Mouse (Mus musculus) neural tube, embryonic 11.5 days (tissue): ENCODE data around the gene Tnfrsf22. TPM values are rescaled to one million over a fixed set of nuclear protein-coding genes. Genes with fewer than 3 reads are reported as not detected.

Experiments used
- ATAC-seq: fragments of 200-750 bp; cut with Nextera tagmentation; 2 replicates; pipeline ENCODE4 v1.8.0; 2017; ENCODE audit warnings: moderate number of reproducible peaks, mild to moderate bottlenecking, moderate TSS enrichment, moderate library complexity; ENCODE audit not compliant: insufficient read depth, low FRiP score, low TSS enrichment
- DNase-seq: peaks from one replicate; pipeline ENCODE4 v3.0.0-alpha.2; 2015; ENCODE audit warnings: low spot score
- H3K27ac ChIP-seq: fragments of 300-500 bp; sonication (generic); 2 replicates; pipeline ENCODE4 v1.5.1; 2014; ENCODE audit warnings: low read depth, mild to moderate bottlenecking, low read length
- H3K27me3 ChIP-seq: fragments of 300-500 bp; sonication (generic); 2 replicates; pipeline ENCODE4 v1.6.1; 2014; ENCODE audit warnings: mild to moderate bottlenecking, low read length, mixed read lengths; ENCODE audit not compliant: control insufficient read depth, insufficient read depth
- H3K36me3 ChIP-seq: fragments of 300-500 bp; sonication (generic); 2 replicates; pipeline ENCODE4 v1.6.1; 2014; ENCODE audit warnings: mild to moderate bottlenecking, low read length, moderate library complexity, mixed read lengths; ENCODE audit not compliant: control insufficient read depth, insufficient read depth
- H3K4me1 ChIP-seq: fragments of 300-500 bp; sonication (generic); 2 replicates; pipeline ENCODE4 v1.6.1; 2014; ENCODE audit warnings: low read length, mixed read lengths; ENCODE audit not compliant: control insufficient read depth, insufficient read depth
- H3K4me2 ChIP-seq: fragments of 300-500 bp; sonication (generic); 2 replicates; pipeline ENCODE4 v1.6.1; 2014; ENCODE audit warnings: low read depth, mild to moderate bottlenecking, moderate library complexity
- H3K4me3 ChIP-seq: fragments of 300-500 bp; sonication (generic); 2 replicates; pipeline ENCODE4 v1.5.1; 2014; ENCODE audit warnings: low read depth, low read length
- H3K9ac ChIP-seq: fragments of 300-500 bp; sonication (generic); 2 replicates; pipeline ENCODE4 v1.6.1; 2014; ENCODE audit warnings: mild to moderate bottlenecking, low read length
- H3K9me3 ChIP-seq: fragments of 300-500 bp; sonication (generic); 2 replicates; pipeline ENCODE4 v1.6.1; 2016; ENCODE audit warnings: low read length; ENCODE audit not compliant: control insufficient read depth
- WGBS: fragments of 180-500 bp; shearing (Covaris S2); extraction: QIAGEN DNeasy Blood & Tissue Kit; methylation state at CpG from one replicate; pipeline ENCODE4 v1.1.7; 2014; 5-methylcytosine and 5-hydroxymethylcytosine counted together
- polyA plus RNA-seq: library from polyadenylated mRNA; unstranded; fragments of >200 nt; fragmentation: Nextera tagmentation; extraction: Ambion mirVana; gene quantifications from 2 replicates; pipeline ENCODE4 v1.2.1, GENCODE M21; 2014

Gene Tnfrsf22
- polyA plus RNA-seq, 1 experiment from 2014 or later: 9.0 TPM

DNA sequence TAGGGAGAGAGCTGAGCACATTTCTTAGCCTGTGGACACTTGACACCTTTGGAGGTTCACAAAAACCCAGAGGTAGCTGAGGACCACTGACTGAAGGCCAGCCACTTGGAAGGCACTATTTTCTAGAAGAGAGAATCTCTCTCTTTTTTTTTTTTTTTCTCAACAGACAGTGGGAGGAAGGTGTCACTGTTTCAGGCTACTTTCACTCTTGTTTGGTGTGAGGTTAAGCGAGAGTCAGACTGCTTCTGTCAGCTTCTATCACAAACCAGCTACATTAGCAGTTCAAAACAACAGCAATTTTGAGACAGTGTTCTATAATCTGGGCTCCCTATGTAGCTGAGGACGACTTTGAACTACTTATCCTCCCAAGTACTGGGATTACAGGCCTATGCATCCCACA lies 23.3 kb downstream of the Tnfrsf22 start:
- Histone ChIP-seq H3K27ac (no peak overlapping the region), H3K36me3 (no peaks in the 10 kb centered on the region), H3K4me2 (no peak overlapping the region), H3K4me1 (no peaks in the 10 kb centered on the region), H3K4me3 (no peak overlapping the region), H3K9me3 (no peaks in the 10 kb centered on the region), H3K27me3 (no peaks in the 10 kb centered on the region), H3K9ac (no peak overlapping the region)
- ATAC-seq (no peak), DNase-seq (no peak)
- 58% methylated on average over 2 of the region's 2 CpGs for WGBS

DNA sequence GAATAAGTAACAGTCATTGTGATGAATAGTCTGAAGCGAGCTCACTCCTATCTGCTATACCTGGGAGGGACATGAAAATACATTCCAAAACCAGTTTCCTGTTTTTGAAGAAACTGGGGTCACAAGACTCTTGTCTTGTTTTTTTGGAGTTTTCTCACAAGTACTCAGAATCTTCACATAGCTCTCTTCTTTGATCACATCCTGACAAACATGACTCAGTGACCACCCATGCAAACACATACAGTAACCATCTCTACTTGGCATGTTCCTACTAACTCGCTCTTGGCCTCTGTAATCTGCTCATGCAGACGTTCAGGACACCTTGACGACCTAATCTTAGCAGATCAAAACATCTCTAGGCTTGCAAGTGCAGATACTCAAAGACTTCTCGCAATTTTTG lies 24.3 kb downstream of the Tnfrsf22 start:
- H3K4me1 ChIP-seq: no peaks in the 10 kb centered on the region
- no peak overlapping the region for H3K4me3 ChIP-seq
- H3K9ac ChIP-seq: no peak overlapping the region
- ATAC-seq (no peak), DNase-seq (no peak)
- H3K27ac ChIP-seq: no peak overlapping the region
- H3K9me3 ChIP-seq: no peaks in the 10 kb centered on the region
- no peaks in the 10 kb centered on the region for H3K27me3 ChIP-seq
- no peaks in the 10 kb centered on the region for H3K36me3 ChIP-seq
- no peak overlapping the region for H3K4me2 ChIP-seq
- 81% methylated on average over 5 of the region's 5 CpGs for WGBS

DNA sequence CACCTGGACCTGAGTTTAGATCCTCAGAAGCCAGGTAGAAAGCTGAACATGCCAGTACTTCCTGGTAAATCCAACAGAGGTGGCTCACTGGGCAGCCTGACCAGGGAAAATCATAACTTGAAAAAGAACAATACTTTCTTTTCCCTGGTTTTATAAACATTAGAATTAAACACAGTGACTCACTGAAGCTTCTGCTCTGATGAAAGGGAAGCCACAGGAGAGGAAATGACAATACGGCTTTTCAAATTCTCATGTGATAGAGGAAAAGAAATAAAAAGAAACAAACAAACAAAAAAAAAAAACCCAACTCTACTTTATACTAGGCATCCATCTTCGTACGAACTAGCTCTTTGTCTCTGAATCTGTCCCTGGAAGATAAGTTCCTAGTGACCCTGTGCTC lies 24.9 kb downstream of the Tnfrsf22 start:
- H3K36me3 ChIP-seq: no peaks in the 10 kb centered on the region
- H3K27ac ChIP-seq: no peak overlapping the region
- H3K4me1 ChIP-seq: no peaks in the 10 kb centered on the region
- ATAC-seq: no peak
- no peaks in the 10 kb centered on the region for H3K27me3 ChIP-seq
- no peak overlapping the region for H3K9ac ChIP-seq
- H3K9me3 ChIP-seq: no peaks in the 10 kb centered on the region
- H3K4me3 ChIP-seq: no peak overlapping the region
- H3K4me2 ChIP-seq: no peak overlapping the region
- no peak for DNase-seq
- 90% methylated on average over 3 of the region's 3 CpGs for WGBS

DNA sequence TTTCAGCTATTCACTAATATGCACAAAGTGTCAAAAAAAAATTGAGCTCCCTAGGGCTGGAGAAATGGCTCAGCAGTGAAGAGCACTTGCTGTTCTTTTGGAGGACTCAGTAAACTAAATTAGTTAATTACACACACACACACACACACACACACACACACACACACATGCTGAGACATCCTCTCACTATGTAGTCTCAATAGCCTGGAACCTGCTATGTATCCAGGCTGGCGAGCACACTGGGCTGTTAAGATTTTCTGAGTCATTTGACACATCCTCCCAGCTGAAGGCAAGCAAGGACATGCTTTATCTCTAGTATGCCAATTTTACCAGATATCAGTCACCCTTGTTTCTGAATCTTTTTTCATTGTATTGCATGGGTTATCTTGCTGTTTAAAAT lies 28.5 kb downstream of the Tnfrsf22 start:
- no peak overlapping the region for H3K4me3 ChIP-seq
- no peaks in the 10 kb centered on the region for H3K4me1 ChIP-seq
- no peaks in the 10 kb centered on the region for H3K27me3 ChIP-seq
- DNase-seq (no peak), ATAC-seq (no peak)
- no peak overlapping the region for H3K27ac ChIP-seq
- H3K4me2 ChIP-seq: no peak overlapping the region
- 78% methylated on average over 1 of the region's 1 CpGs for WGBS
- H3K36me3 ChIP-seq: no peaks in the 10 kb centered on the region
- H3K9me3 ChIP-seq: no peaks in the 10 kb centered on the region
- no peak overlapping the region for H3K9ac ChIP-seq

DNA sequence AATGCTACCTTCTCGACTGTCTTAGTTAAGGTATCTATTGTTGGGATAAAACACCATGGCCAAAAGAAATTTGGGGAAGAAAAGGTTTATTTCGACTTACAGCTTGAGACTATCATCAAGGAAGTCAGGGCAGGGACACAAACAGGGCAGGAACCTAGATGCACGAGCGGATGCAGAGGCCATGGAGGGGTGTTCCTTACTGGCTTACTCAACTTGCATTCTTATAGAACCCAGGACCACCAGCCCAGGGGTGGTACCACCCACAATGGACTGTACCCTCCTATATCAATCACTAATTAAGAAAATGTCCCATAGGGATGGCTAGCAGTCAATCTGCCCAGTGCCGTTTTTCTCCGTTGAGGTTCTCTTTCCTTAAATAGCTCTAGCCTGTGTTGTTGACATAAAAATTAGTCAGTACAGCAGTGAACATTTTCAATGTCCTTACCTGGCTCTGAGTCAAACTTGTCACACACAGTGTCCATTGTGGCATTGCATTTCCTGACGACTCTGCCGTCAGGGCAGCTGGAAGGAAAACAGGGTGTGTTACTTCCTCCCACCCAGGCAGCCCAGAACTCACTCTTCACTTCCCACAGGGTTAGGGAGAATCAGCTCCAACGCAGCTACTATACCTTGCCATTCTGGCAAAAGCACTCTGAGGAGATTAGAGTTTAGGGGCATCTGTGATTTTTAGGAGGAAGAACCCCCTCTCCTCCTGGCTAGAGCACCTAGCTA lies 34.9 kb downstream of the Tnfrsf22 start:
- Histone ChIP-seq H3K27ac (no peak overlapping the region), H3K9me3 (no peaks in the 10 kb centered on the region), H3K4me2 (no peak overlapping the region), H3K36me3 (no peaks in the 10 kb centered on the region), H3K9ac (no peak overlapping the region), H3K27me3 (no peaks in the 10 kb centered on the region), H3K4me1 (no peaks in the 10 kb centered on the region), H3K4me3 (no peak overlapping the region)
- no peak for DNase-seq
- no peak for ATAC-seq
- 73% methylated on average over 9 of the region's 9 CpGs for whole genome bisulfite sequencing

DNA sequence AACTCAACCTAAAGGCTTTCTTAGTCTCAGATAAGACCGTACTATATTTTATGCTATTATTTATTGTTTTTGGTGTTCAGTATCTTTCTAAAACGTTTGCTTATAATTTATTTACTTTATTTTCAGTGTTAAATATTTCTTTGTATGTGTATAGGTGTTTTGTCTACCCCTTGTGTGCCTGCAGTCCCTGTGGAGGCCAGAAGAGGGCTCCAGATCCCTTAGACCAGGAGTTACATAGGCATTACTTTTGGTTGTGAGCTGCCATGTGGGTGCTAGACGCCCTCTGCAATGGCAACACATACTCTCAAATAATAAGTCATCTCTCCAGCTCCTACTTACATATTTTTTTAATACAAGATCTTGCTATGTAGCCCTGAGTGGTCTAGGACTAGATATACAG lies 37.2 kb downstream of the Tnfrsf22 start:
- H3K4me2 ChIP-seq: no peak overlapping the region
- no peaks in the 10 kb centered on the region for H3K27me3 ChIP-seq
- H3K36me3 ChIP-seq: no peaks in the 10 kb centered on the region
- no peak overlapping the region for H3K9ac ChIP-seq
- H3K27ac ChIP-seq: no peak overlapping the region
- 59% methylated on average over 3 of the region's 3 CpGs for WGBS
- H3K4me3 ChIP-seq: no peak overlapping the region
- ATAC-seq: no peak
- H3K9me3 ChIP-seq: no peaks in the 10 kb centered on the region
- DNase-seq: no peak
- no peaks in the 10 kb centered on the region for H3K4me1 ChIP-seq

DNA sequence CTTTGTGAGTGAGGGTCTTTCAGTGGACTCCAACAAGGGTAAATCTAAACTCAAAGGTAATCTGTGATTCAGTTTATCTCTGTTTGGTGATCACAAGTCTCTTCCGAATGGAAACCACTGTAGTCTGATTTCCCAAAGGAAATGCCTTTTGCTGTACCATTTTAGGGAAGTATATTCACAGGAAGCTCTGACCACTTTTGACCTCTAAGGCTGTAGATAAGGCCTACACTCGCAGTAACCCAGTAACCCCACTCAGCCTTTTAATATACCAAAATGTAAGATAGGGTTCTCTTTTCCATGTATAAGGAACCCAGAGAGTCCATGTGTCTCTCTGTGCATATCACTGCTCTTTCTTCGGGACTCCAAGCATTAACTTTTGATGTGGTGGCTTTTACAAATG lies 44.1 kb downstream of the Tnfrsf22 start:
- WGBS: 92% methylated on average over 3 of the region's 3 CpGs
- H3K27me3 ChIP-seq: no peaks in the 10 kb centered on the region

DNA sequence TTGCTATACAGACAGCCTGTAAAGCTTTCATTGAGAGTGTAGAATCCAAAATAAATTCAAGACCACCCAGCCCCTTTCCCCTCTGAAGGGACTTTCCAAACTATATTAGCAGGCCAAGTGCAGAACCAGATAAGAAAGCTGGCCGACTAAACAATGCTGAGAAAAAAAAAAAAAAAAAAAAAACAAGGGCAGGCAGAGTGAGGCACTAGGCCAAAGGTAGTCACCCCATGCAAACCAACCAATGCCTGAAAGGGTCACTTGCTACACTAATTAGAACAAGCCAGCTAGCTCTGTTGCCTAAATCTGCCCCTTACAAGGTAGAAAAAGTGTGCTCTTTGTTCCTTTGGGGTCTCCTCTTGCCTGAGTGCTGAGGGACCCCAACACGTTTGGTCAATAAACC lies 44.6 kb downstream of the Tnfrsf22 start:
- Histone ChIP-seq H3K4me2 (no peak overlapping the region), H3K27ac (no peak overlapping the region), H3K9me3 (no peaks in the 10 kb centered on the region), H3K27me3 (no peaks in the 10 kb centered on the region), H3K4me3 (no peak overlapping the region), H3K9ac (no peak overlapping the region), H3K36me3 (no peaks in the 10 kb centered on the region), H3K4me1 (no peaks in the 10 kb centered on the region)
- WGBS: 78% methylated on average over 2 of the region's 2 CpGs
- ATAC-seq (no peak), DNase-seq (no peak)

More for the DNA sequence above, 44.1 kb downstream of the Tnfrsf22 start:
- DNase-seq (no peak), ATAC-seq (no peak)
- Histone ChIP-seq H3K27ac (no peak overlapping the region), H3K36me3 (no peaks in the 10 kb centered on the region), H3K9me3 (no peaks in the 10 kb centered on the region), H3K4me1 (no peaks in the 10 kb centered on the region), H3K9ac (no peak overlapping the region), H3K4me2 (no peak overlapping the region), H3K4me3 (no peak overlapping the region)

DNA sequence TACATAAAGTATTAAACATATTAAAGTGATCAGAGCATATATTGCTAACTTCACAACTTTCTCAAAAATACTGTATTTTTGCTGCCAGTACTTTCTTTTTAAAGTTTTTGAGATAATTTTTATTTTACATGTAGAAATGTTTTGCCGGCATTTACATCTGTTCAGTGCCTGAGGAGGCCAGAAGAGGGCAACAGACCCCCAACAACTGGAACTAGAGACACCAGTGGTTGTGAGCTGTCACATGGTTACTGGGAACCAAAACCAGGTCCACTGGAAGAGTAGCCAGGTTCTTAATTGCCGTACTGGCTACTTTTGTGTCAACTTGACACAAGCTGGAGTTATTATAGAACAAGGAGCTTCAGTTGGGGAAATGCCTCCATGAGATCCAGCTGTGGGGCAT lies 47.8 kb downstream of the Tnfrsf22 start:
- no peak for DNase-seq
- H3K9ac ChIP-seq: no peak overlapping the region
- H3K4me2 ChIP-seq: no peak overlapping the region
- no peaks in the 10 kb centered on the region for H3K27me3 ChIP-seq
- H3K36me3 ChIP-seq: no peaks in the 10 kb centered on the region
- no peaks in the 10 kb centered on the region for H3K9me3 ChIP-seq
- peaks cover 9% of the 10 kb centered on the region for H3K4me1 ChIP-seq
- 86% methylated on average over 2 of the region's 2 CpGs for WGBS
- H3K27ac ChIP-seq: no peak overlapping the region
- H3K4me3 ChIP-seq: no peak overlapping the region
- no peak for ATAC-seq
